Mouse (Mus musculus) naive thymus-derived CD4-positive, alpha-beta T cell, adult 5 months (primary cell): Measurements from ENCODE around the gene Kcne4. TPM values are rescaled to one million over a fixed set of nuclear protein-coding genes. Genes with fewer than 3 reads are reported as not detected.

Source experiments
- polyA plus RNA-seq: library from polyadenylated mRNA; unstranded; fragments of 100-300 nt; shearing (Covaris generic); gene quantifications from one replicate; pipeline ENCODE4 v1.2.1, GENCODE M21; 2017

Kcne4 gene
- not detected for polyA plus RNA-seq

GRCm38 (mm10) chr1:78816639-78817038, at the start of gene Kcne4:
Kcne4 (plus strand) TSS chr1:78816758.

Other genes starting within 250 kb of the Kcne4 start
- gene Acsl3, start 158.9 kb upstream of the Kcne4 start, polyA plus RNA-seq = 55.1 TPM
- gene Utp14b, start 158.7 kb upstream of the Kcne4 start, polyA plus RNA-seq = 13.0 TPM